In genomic region chr9:111117126-111117642, GRCm38 (mm10) we compare ENCODE assay signal across 8 mouse cellular contexts. TPM values are rescaled to one million over a fixed set of nuclear protein-coding genes. Genes with fewer than 3 reads are reported as not detected.
DNase-seq lines count a peak whose midpoint lies in the region; ATAC-seq and TF ChIP-seq lines count a peak whose summit lies in the region.

TSS of gene Lrrfip2 (plus strand) at chr9:111117592.

- no peak for DNase-seq in layer of hippocampus, adult 2 months (ENCODE audit: low spot score in 2 of 2)
- DNase-seq in layer of hippocampus, adult 9-11 months: no peak
- no peak for DNase-seq in adrenal gland, adult 8-10 months
- no peak for DNase-seq in gastrocnemius, adult 18-20 months (ENCODE audit: low spot score)
- DNase-seq in hindbrain, embryonic 14.5 days (ENCODE audit: low spot score): no peak
- peak; percentile 8 for DNase-seq in liver, embryonic 13.5 days
- no peak for DNase-seq in stomach, postnatal 0 days (ENCODE audit: low spot score)
- DNase-seq in testis, postnatal 14 days (ENCODE audit: low spot score): no peak

- peaks cover 5% of the 10 kb centered on the region; the same call in 1 of the 2 replicates for H3K36me3 ChIP-seq in hindbrain, embryonic 14.5 days (replicated peaks; ENCODE audit: control insufficient read depth, insufficient read depth)
- 0 out of 2 replicates have a peak, but pooled peaks cover 3% of the 10 kb centered on the region for H3K36me3 ChIP-seq in liver, embryonic 13.5 days
- H3K36me3 ChIP-seq in stomach, postnatal 0 days (ENCODE audit: control insufficient read depth, insufficient read depth, low read length): no peaks in the 10 kb centered on the region

- no peaks in the 10 kb centered on the region for H3K9me3 ChIP-seq in hindbrain, embryonic 14.5 days (ENCODE audit: control insufficient read depth, low read length)
- no peaks in the 10 kb centered on the region for H3K9me3 ChIP-seq in liver, embryonic 13.5 days (replicated peaks)
- no peaks in the 10 kb centered on the region for H3K9me3 ChIP-seq in stomach, postnatal 0 days (ENCODE audit: control insufficient read depth, low read length)

- TF ChIP-seq EP300 in stomach, postnatal 0 days (optimal IDR thresholded peaks at IDR 0.05): no peak

- peaks cover 15% of the 10 kb centered on the region for H3K4me1 ChIP-seq in hindbrain, embryonic 14.5 days (replicated peaks; ENCODE audit: control insufficient read depth, insufficient read depth, low read length)
- peaks cover 41% of the 10 kb centered on the region for H3K4me1 ChIP-seq in liver, embryonic 13.5 days (replicated peaks)
- H3K4me1 ChIP-seq in stomach, postnatal 0 days (replicated peaks; ENCODE audit: control insufficient read depth, insufficient read depth): no peaks in the 10 kb centered on the region

- TF ChIP-seq CTCF in layer of hippocampus, adult 2 months (conservative IDR thresholded peaks at IDR 0.05): no peak
- no peak for TF ChIP-seq CTCF in stomach, postnatal 0 days (IDR thresholded peaks at IDR 0.05; ENCODE audit: low read depth)

- ATAC-seq in hindbrain, embryonic 14.5 days (ENCODE audit: low FRiP score): no peak
- no peak for ATAC-seq in liver, embryonic 13.5 days (ENCODE audit: low read depth)
- ATAC-seq in stomach, postnatal 0 days (ENCODE audit: low FRiP score, low TSS enrichment): no peak

- WGBS in hindbrain, embryonic 14.5 days: 43% methylated on average over 14 of the region's 14 CpGs
- WGBS in liver, embryonic 13.5 days (ENCODE audit: insufficient replicate concordance): 13% methylated on average over 14 of the region's 14 CpGs
- 30% methylated on average over 14 of the region's 14 CpGs for WGBS in stomach, postnatal 0 days

- H3K27ac ChIP-seq in layer of hippocampus, adult 2 months: peak within 1 kb of the TSS; percentile 91
- peak within 1 kb of the TSS; percentile 86 for H3K27ac ChIP-seq in hindbrain, embryonic 14.5 days
- H3K27ac ChIP-seq in liver, embryonic 13.5 days: peak within 1 kb of the TSS; percentile 89
- H3K27ac ChIP-seq in stomach, postnatal 0 days (replicated peaks): peak within 1 kb of the TSS; percentile 90

- H3K4me3 ChIP-seq in layer of hippocampus, adult 2 months: peak within 1 kb of the TSS; percentile 89
- peak within 1 kb of the TSS; percentile 98 for H3K4me3 ChIP-seq in hindbrain, embryonic 14.5 days (replicated peaks; ENCODE audit: low read length)
- peak within 1 kb of the TSS; percentile 99 for H3K4me3 ChIP-seq in liver, embryonic 13.5 days (replicated peaks)
- peak within 1 kb of the TSS; percentile 97 for H3K4me3 ChIP-seq in stomach, postnatal 0 days (ENCODE audit: low read depth, low read length)

- H3K9ac ChIP-seq in hindbrain, embryonic 14.5 days: peak within 1 kb of the TSS; percentile 93
- peak within 1 kb of the TSS; percentile 93 for H3K9ac ChIP-seq in liver, embryonic 13.5 days
- peak within 1 kb of the TSS; percentile 90 for H3K9ac ChIP-seq in stomach, postnatal 0 days (ENCODE audit: low read length)

- H3K27me3 ChIP-seq in hindbrain, embryonic 14.5 days (ENCODE audit: control insufficient read depth, insufficient read depth, low read length): no peaks in the 10 kb centered on the region
- no peaks in the 10 kb centered on the region for H3K27me3 ChIP-seq in liver, embryonic 13.5 days
- H3K27me3 ChIP-seq in stomach, postnatal 0 days (ENCODE audit: control insufficient read depth, insufficient read depth, low read length): no peaks in the 10 kb centered on the region

- peak within 1 kb of the TSS; percentile 60 for H3K4me2 ChIP-seq in hindbrain, embryonic 14.5 days (replicated peaks)
- H3K4me2 ChIP-seq in liver, embryonic 13.5 days: peak within 1 kb of the TSS; percentile 96
- peak within 1 kb of the TSS; percentile 80 for H3K4me2 ChIP-seq in stomach, postnatal 0 days (replicated peaks; ENCODE audit: low read depth)

RNA-seq across cellular contexts. Expression of gene Lrrfip2, which starts in this region (rescaled TPM):
- total RNA-seq in layer of hippocampus, adult 2 months (2021): 10 to 100 TPM; 37.2 to 38.0 TPM
- 10 to 100 TPM; 49.1 to 60.0 (median 53.9) TPM for total RNA-seq in adrenal gland, adult 8-10 months (2022)
- total RNA-seq in gastrocnemius, adult 18-20 months (2021): 10 to 100 TPM; 72.4 to 82.2 TPM
- polyA plus RNA-seq in hindbrain, embryonic 14.5 days (2014; fragmentation: Nextera tagmentation; extraction: Ambion mirVana): 40.5 and 48.7 TPM in 2 replicates
- polyA plus RNA-seq in liver, embryonic 13.5 days (2015; fragmentation: Nextera tagmentation; extraction: Ambion mirVana): 20.8 and 25.2 TPM in 2 replicates
- polyA plus RNA-seq in stomach, postnatal 0 days (2015; fragmentation: Nextera tagmentation; extraction: Ambion mirVana): 33.2 and 34.1 TPM in 2 replicates
